Mouse (Mus musculus) gastrocnemius, adult 2 months (tissue): ENCODE measurements around the gene Lefty2. TPM values are rescaled to one million over a fixed set of nuclear protein-coding genes. Genes with fewer than 3 reads are reported as not detected.
A peak's percentile ranks its signal among the peaks of the same experiment; 100 is the strongest.

ENCODE experiments used
- DNase-seq: peaks from one replicate; pipeline ENCODE4 v3.0.0; 2022
- H3K27ac ChIP-seq: fragments of 200-600 bp; 2 replicates; pipeline ENCODE4 v1.8.1; 2022; ENCODE audit warnings: mild to moderate bottlenecking
- H3K4me3 ChIP-seq: fragments of 200-600 bp; 2 replicates; pipeline ENCODE4 v1.8.1; 2022; ENCODE audit warnings: mild to moderate bottlenecking, moderate library complexity
- CTCF ChIP-seq: fragments of 200-600 bp; IDR thresholded peaks from 2 replicates; pipeline ENCODE4 v1.8.1; 2022; ENCODE audit warnings: antibody characterized with exemption, mild to moderate bottlenecking, moderate library complexity
- intact Hi-C: fragments of 180-260 bp; cut with DNase I; formaldehyde crosslinking; loops from one replicate; pipeline ENCODE4 v1.15.1; 2025
- total RNA-seq, 2 experiments: library from RNA; stranded (reverse); gene quantifications; 2 replicates each; pipeline ENCODE4 v1.2.3; 2021

The Lefty2 gene
- total RNA-seq, 2 experiments from 2014 or later, result not detected

- no peak for TF ChIP-seq CTCF
- H3K4me3 ChIP-seq, result peak within 1 kb of the TSS; percentile 97
- intact Hi-C loops, result loop anchor here (5.0 to 10.0 kb wide), 2 partner anchors 38 to 131 kb away; partner anchors contain the start of gene Tmem63a
- peak within 1 kb of the TSS; percentile 86 for H3K27ac ChIP-seq
- DNase-seq, result peak; percentile 97
These were observed 11.3 kb downstream of the Lefty2 start, which contains the start of gene Pycr2 for GRCm38 (mm10) chr1:180904039-180904814. Pycr2 (plus strand) TSS chr1:180904293.

- DNase-seq, result no peak
- Histone ChIP-seq H3K27ac (peak overlapping the region; percentile 86), H3K4me3 (peak overlapping the region; percentile 97)
- intact Hi-C loops, result loop anchor here (5.0 to 10.0 kb wide), 2 partner anchors 38 to 130 kb away; partner anchors contain the start of gene Tmem63a
- no peak for TF ChIP-seq CTCF
These were observed 11.8 kb downstream of the Lefty2 start for GRCm38 (mm10) chr1:180904815-180905080.

DNA sequence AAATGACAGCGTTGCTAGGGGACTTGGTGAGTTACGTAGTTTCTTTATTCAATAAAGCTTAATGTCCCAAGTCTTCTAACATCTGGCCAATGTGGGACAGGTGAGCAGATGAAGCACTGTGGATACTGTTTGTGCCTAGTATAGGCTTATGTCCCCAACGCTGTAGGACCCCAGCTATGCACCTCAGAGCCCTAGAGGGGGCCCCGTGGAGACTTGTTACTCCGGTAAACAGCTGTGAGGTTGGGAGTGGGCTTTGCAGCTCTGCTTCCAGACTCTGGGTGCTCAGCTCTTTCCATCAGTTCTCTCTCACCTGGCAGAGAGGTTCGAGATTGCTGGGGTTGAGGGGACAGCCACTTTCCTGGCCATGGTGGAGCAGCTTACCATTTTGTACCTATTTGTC, 12.4 kb downstream of the Lefty2 start:
- intact Hi-C loops, result loop anchor here (10.0 kb wide), 1 partner anchor 129 kb away; no protein-coding TSS in a partner anchor
- H3K27ac ChIP-seq, result no peak overlapping the region

DNA sequence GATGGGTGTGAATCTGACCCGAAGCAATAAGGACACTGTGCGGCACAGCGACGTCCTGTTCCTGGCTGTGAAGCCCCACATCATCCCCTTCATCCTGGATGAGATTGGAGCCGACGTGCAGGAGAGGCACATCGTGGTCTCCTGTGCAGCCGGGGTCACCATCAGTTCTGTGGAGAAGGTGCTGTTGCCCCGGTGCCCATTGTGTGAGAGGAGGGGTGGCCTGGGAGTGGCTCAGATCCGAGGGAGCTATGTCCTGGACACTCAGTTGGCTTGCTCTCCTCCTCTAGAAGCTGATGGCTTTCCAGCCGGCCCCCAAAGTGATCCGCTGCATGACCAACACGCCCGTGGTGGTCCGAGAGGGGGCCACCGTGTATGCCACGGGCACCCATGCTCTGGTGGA, 13.0 kb downstream of the Lefty2 start:
- H3K4me3 ChIP-seq, result no peak overlapping the region
- TF ChIP-seq CTCF, result no peak
- H3K27ac ChIP-seq, result no peak overlapping the region
- intact Hi-C loops, result loop anchor here (10.0 kb wide), 1 partner anchor 129 kb away; no protein-coding TSS in a partner anchor
- no peak for DNase-seq

More for the DNA sequence above, 12.4 kb downstream of the Lefty2 start:
- peak overlapping the region; percentile 97 for H3K4me3 ChIP-seq
- no peak for DNase-seq
- TF ChIP-seq CTCF, result no peak

GRCm38 (mm10) chr1:180906461-180907147, 13.7 kb downstream of the Lefty2 start:
- intact Hi-C loops, result loop anchor here (10.0 kb wide), 1 partner anchor 128 kb away; no protein-coding TSS in a partner anchor

GRCm38 (mm10) chr1:180911138-180911537, 18.2 kb downstream of the Lefty2 start:
- peak; percentile 44 for TF ChIP-seq CTCF
- intact Hi-C loops, result no loop called here
- H3K27ac ChIP-seq, result no peak overlapping the region
- no peak overlapping the region for H3K4me3 ChIP-seq
- no peak for DNase-seq

More at GRCm38 (mm10) chr1:180906461-180907147, 13.7 kb downstream of the Lefty2 start:
- no peak for DNase-seq
- Histone ChIP-seq H3K27ac (no peak overlapping the region), H3K4me3 (no peak overlapping the region)
- TF ChIP-seq CTCF, result no peak

DNA sequence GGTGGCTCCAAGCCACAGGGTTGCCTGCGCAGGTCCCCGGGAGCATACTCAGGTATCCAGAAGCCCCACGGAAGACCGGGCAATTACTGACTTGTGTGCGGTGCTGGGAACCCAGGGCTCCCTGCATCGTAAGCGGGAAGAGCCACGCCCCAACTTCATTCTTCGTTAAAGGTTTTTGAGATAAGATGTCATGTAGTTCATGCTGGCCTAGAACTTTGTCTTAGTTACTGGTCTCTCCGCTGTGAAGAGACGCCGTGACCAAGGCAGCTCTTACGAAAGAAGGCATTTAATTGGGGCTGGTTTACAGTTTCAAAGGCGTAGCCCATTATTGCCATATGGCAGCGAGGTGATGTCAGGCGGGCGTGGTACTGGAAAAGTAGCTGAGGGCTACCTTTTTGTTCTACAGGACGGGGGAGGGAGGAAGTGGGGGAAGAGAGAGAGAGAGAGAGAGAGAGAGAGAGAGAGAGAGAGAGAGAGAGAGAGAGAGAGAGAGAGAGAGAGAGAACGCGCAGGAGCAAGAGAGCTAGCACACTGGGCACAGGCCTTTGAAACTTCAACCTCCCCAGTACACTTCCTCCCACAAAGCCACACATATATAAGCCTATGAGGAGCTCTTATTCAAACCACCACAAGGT, 18.9 kb downstream of the Lefty2 start:
- no peak for TF ChIP-seq CTCF
- H3K27ac ChIP-seq, result no peak overlapping the region
- no peak for DNase-seq
- intact Hi-C loops, result no loop called here
- no peak overlapping the region for H3K4me3 ChIP-seq

DNA sequence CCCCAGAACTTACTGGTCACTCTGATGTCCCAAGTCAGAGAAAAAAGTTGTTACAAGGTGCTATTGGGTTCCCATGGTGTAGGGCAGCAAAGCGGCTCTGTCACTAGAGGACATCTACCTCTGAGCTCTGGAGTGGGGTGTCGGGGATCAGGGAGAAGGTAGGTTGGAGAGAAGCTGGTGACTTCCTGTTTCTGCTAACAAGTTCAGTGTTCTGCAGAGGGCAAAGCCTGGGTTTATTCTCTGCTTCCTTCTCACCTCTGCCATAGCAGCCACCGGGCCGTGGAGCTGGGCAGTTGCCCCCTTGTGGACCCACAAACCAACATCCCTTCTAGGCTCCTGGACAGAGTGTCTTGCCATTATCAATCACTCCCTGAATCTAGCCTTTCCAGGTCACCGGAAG, 19.9 kb downstream of the Lefty2 start:
- H3K27ac ChIP-seq, result no peak overlapping the region
- DNase-seq, result no peak
- no peak for TF ChIP-seq CTCF
- no peak overlapping the region for H3K4me3 ChIP-seq
- intact Hi-C loops, result no loop called here

DNA sequence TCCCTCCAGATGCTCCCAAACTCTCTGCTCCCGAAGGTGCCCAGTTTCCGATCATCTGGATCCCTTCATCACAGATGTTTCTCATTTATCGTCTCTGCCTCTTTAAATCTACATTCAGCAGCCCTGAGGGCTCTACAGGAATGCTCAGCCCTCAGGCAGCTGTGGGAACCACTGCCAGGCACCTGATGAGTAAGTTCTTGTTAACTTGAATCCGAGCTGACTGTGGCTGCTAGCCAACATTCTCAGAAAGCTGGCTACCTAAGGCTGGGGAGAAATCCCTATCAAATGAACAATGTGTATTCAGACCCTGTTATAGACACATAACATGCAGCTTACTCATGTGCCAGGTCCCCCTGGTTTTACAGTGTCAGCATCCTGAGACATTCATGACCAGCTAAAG, 20.9 kb downstream of the Lefty2 start:
- no peak overlapping the region for H3K27ac ChIP-seq
- intact Hi-C loops, result no loop called here
- H3K4me3 ChIP-seq, result no peak overlapping the region
- TF ChIP-seq CTCF, result no peak
- no peak for DNase-seq

GRCm38 (mm10) chr1:180916425-180916824, 23.5 kb downstream of the Lefty2 start:
- H3K27ac ChIP-seq, result no peak overlapping the region
- intact Hi-C loops, result no loop called here
- DNase-seq, result no peak
- no peak for TF ChIP-seq CTCF
- H3K4me3 ChIP-seq, result no peak overlapping the region

- DNase-seq, result no peak
- Histone ChIP-seq H3K27ac (no peak overlapping the region), H3K4me3 (no peak overlapping the region)
- intact Hi-C loops, result no loop called here
- no peak for TF ChIP-seq CTCF
These were observed 24.1 kb downstream of the Lefty2 start for GRCm38 (mm10) chr1:180917053-180917452.

- intact Hi-C loops, result no loop called here
- no peak overlapping the region for H3K27ac ChIP-seq
- peak; percentile 45 for DNase-seq
- H3K4me3 ChIP-seq, result no peak overlapping the region
- TF ChIP-seq CTCF, result peak; percentile 56
These were observed 26.8 kb downstream of the Lefty2 start for GRCm38 (mm10) chr1:180919686-180920085.
